In genomic region chr6:84583371-84583770, GRCm38 (mm10) we compare ENCODE assay signal across 8 mouse cellular contexts. TPM values are rescaled to one million over a fixed set of nuclear protein-coding genes. Genes with fewer than 3 reads are reported as not detected.
DNase-seq lines count a peak whose midpoint lies in the region; ATAC-seq lines count a peak whose summit lies in the region.

No protein-coding gene starts in this region.

- no peak overlapping the region for H3K9ac ChIP-seq in forebrain, embryonic 15.5 days (replicated peaks)

- ATAC-seq in forebrain, embryonic 15.5 days (replicated peaks) = peak; percentile 47

- H3K9me3 ChIP-seq in forebrain, embryonic 15.5 days = no peaks in the 10 kb centered on the region

- no peak overlapping the region for H3K27ac ChIP-seq in forebrain, embryonic 15.5 days (replicated peaks)

- H3K36me3 ChIP-seq in forebrain, embryonic 15.5 days = no peaks in the 10 kb centered on the region

- H3K4me3 ChIP-seq in forebrain, embryonic 15.5 days = peak overlapping the region; percentile 36

- peaks cover 85% of the 10 kb centered on the region for H3K27me3 ChIP-seq in forebrain, embryonic 15.5 days

- H3K4me2 ChIP-seq in forebrain, embryonic 15.5 days (replicated peaks) = peak overlapping the region; percentile 48

- WGBS in forebrain, embryonic 15.5 days = under 1% methylated on average over 26 of the region's 26 CpGs

- H3K4me1 ChIP-seq in forebrain, embryonic 15.5 days = peaks cover 54% of the 10 kb centered on the region

- intact Hi-C loops in heart, postnatal 25 days (cut with DNase I) = no loop called here

- peak; percentile 60 for DNase-seq in 416B (ENCODE audit: low read depth)
- DNase-seq in adrenal gland, adult 18-20 months (ENCODE audit: low spot score in 2 of 2) = peak; percentile 79 to 81
- DNase-seq in heart, postnatal 25 days (ENCODE audit: low spot score) = peak; percentile 51
- peak; percentile 75 to 89 for DNase-seq in kidney, postnatal 36 days
- DNase-seq in lung, postnatal 14 days = peak; percentile 81
- DNase-seq in right cerebral cortex, postnatal 14 days = peak; percentile 65
- no peak for DNase-seq in cerebellum, postnatal 36 days

RNA-seq across cellular contexts. Expression of gene Cyp26b1, which starts 10.3 kb away (rescaled TPM):
- 1 to 10 TPM; 4.4 to 4.8 TPM for total RNA-seq in adrenal gland, adult 18-20 months (2021)
- 2.9 and 5.1 TPM in 2 replicates for polyA plus RNA-seq in forebrain, embryonic 15.5 days (2015; fragmentation: Nextera tagmentation; extraction: Ambion mirVana)
- 10 to 100 TPM in 1 of 2 experiments, 1 to 10 TPM in 1; 2.4 to 23.4 TPM for total RNA-seq in heart, postnatal 25 days (2021)

Comparison
In these comparisons a context has a peak if more than half of its experiments do, and no peak if none do; other contexts are left out.
1. DNase-seq: peak in 416B (single experiment), adrenal gland, adult 18-20 months (2 of 2), heart, postnatal 25 days (single experiment), kidney, postnatal 36 days (2 of 2), lung, postnatal 14 days (single experiment) and right cerebral cortex, postnatal 14 days (single experiment); none in cerebellum, postnatal 36 days (0 of 2).